Mouse (Mus musculus) limb, embryonic 15.5 days (tissue): ENCODE measurements around the gene Ergic2. TPM values are rescaled to one million over a fixed set of nuclear protein-coding genes. Genes with fewer than 3 reads are reported as not detected.
"Not testable (repeated sequence)": the region's sequence is repeated elsewhere in the genome, so short reads cannot be mapped to it uniquely, and the experiment has no call there.

ENCODE experiments used
- ATAC-seq: fragments of 200-750 bp; cut with Nextera tagmentation; 2 replicates; pipeline ENCODE4 v1.8.0; 2017; ENCODE audit warnings: low read depth, moderate TSS enrichment; ENCODE audit not compliant: insufficient number of reproducible peaks, low FRiP score, low TSS enrichment
- H3K27ac ChIP-seq: fragments of 300-500 bp; sonication (generic); 2 replicates; pipeline ENCODE4 v1.5.1; 2015; ENCODE audit warnings: moderate library complexity, mild to moderate bottlenecking, inconsistent platforms
- H3K27me3 ChIP-seq: fragments of 300-500 bp; sonication (generic); 2 replicates; pipeline ENCODE4 v1.6.1; 2015; ENCODE audit warnings: inconsistent platforms
- H3K36me3 ChIP-seq: fragments of 300-500 bp; sonication (generic); 2 replicates; pipeline ENCODE4 v1.6.1; 2015; ENCODE audit warnings: inconsistent platforms
- H3K4me1 ChIP-seq: fragments of 300-500 bp; sonication (generic); 2 replicates; pipeline ENCODE4 v1.6.1; 2015; ENCODE audit warnings: inconsistent platforms
- H3K4me2 ChIP-seq: fragments of 300-500 bp; sonication (generic); 2 replicates; pipeline ENCODE4 v1.6.1; 2015; ENCODE audit warnings: mild to moderate bottlenecking, inconsistent platforms
- H3K4me3 ChIP-seq: fragments of 300-500 bp; sonication (generic); 2 replicates; pipeline ENCODE4 v1.5.1; 2015; ENCODE audit warnings: mild to moderate bottlenecking, inconsistent platforms
- H3K9ac ChIP-seq: fragments of 300-500 bp; sonication (generic); 2 replicates; pipeline ENCODE4 v1.6.1; 2015; ENCODE audit warnings: inconsistent platforms
- H3K9me3 ChIP-seq: fragments of 300-500 bp; sonication (generic); 2 replicates; pipeline ENCODE4 v1.6.1; 2016; ENCODE audit warnings: inconsistent platforms
- WGBS: fragments of 180-500 bp; shearing (Covaris S2); methylation state at CpG from one replicate; pipeline ENCODE4 v1.1.7; 2015; 5-methylcytosine and 5-hydroxymethylcytosine counted together
- polyA plus RNA-seq: library from polyadenylated mRNA; unstranded; fragments of >200 nt; fragmentation: Nextera tagmentation; extraction: Ambion mirVana; gene quantifications from 2 replicates; pipeline ENCODE4 v1.2.1, GENCODE M21; 2015

Gene Ergic2
- polyA plus RNA-seq, 1 experiment from 2014 or later = 198 TPM

GRCm38 (mm10) chr6:148199729-148200128 lies 12.4 kb downstream of the Ergic2 start:
- H3K27me3 ChIP-seq = no peaks in the 10 kb centered on the region
- H3K27ac ChIP-seq = no peak overlapping the region
- no peaks in the 10 kb centered on the region for H3K9me3 ChIP-seq
- 85% methylated on average over 3 of the region's 3 CpGs for WGBS
- ATAC-seq = no peak
- H3K4me1 ChIP-seq = no peaks in the 10 kb centered on the region
- H3K4me2 ChIP-seq = no peak overlapping the region
- no peak overlapping the region for H3K9ac ChIP-seq
- no peak overlapping the region for H3K4me3 ChIP-seq
- peaks cover 51% of the 10 kb centered on the region for H3K36me3 ChIP-seq

- Histone ChIP-seq H3K4me3 (no peak overlapping the region), H3K4me1 (no peaks in the 10 kb centered on the region), H3K9me3 (no peaks in the 10 kb centered on the region), H3K27me3 (no peaks in the 10 kb centered on the region), H3K4me2 (no peak overlapping the region), H3K27ac (no peak overlapping the region), H3K36me3 (peaks cover 55% of the 10 kb centered on the region), H3K9ac (no peak overlapping the region)
- WGBS = 87% methylated on average over 2 of the region's 2 CpGs
- no peak for ATAC-seq
Measured at GRCm38 (mm10) chr6:148199177-148199576, 13.0 kb downstream of the Ergic2 start.

GRCm38 (mm10) chr6:148193972-148194701 lies 18.0 kb downstream of the Ergic2 start:
- H3K9ac ChIP-seq = no peak overlapping the region
- H3K9me3 ChIP-seq = no peaks in the 10 kb centered on the region
- ATAC-seq = no peak
- 85% methylated on average over 6 of the region's 6 CpGs for WGBS
- H3K4me1 ChIP-seq = no peaks in the 10 kb centered on the region
- H3K27me3 ChIP-seq = no peaks in the 10 kb centered on the region
- H3K36me3 ChIP-seq = peaks cover 47% of the 10 kb centered on the region
- H3K27ac ChIP-seq = no peak overlapping the region
- H3K4me2 ChIP-seq = no peak overlapping the region
- H3K4me3 ChIP-seq = no peak overlapping the region

GRCm38 (mm10) chr6:148185694-148186093 lies 26.5 kb downstream of the Ergic2 start:
- Histone ChIP-seq H3K27ac (no peak overlapping the region), H3K27me3 (no peaks in the 10 kb centered on the region), H3K9me3 (no peaks in the 10 kb centered on the region), H3K36me3 (peaks cover 73% of the 10 kb centered on the region), H3K9ac (no peak overlapping the region), H3K4me3 (no peak overlapping the region), H3K4me1 (no peaks in the 10 kb centered on the region), H3K4me2 (no peak overlapping the region)
- ATAC-seq = no peak
- WGBS = 88% methylated on average over 1 of the region's 1 CpGs

- Histone ChIP-seq H3K27ac (no peak overlapping the region), H3K4me1 (no peaks in the 10 kb centered on the region), H3K9ac (no peak overlapping the region), H3K9me3 (no peaks in the 10 kb centered on the region), H3K27me3 (no peaks in the 10 kb centered on the region), H3K36me3 (no peaks in the 10 kb centered on the region), H3K4me3 (no peak overlapping the region), H3K4me2 (no peak overlapping the region)
- no peak for ATAC-seq
- 73% methylated on average over 3 of the region's 3 CpGs for WGBS
Measured at GRCm38 (mm10) chr6:148172904-148173303, 39.3 kb downstream of the Ergic2 start.

GRCm38 (mm10) chr6:148152305-148152704 lies 59.9 kb downstream of the Ergic2 start:
- H3K27me3 ChIP-seq, H3K9ac ChIP-seq, H3K27ac ChIP-seq, H3K4me3 ChIP-seq, H3K36me3 ChIP-seq, H3K9me3 ChIP-seq, H3K4me2 ChIP-seq, ATAC-seq, H3K4me1 ChIP-seq: not testable (repeated sequence)
- 68% methylated on average over 4 of the region's 4 CpGs for WGBS

- H3K9me3 ChIP-seq = no peaks in the 10 kb centered on the region
- no peak overlapping the region for H3K4me2 ChIP-seq
- no peaks in the 10 kb centered on the region; the same call in 1 of the 2 replicates for H3K27me3 ChIP-seq
- H3K4me3 ChIP-seq = no peak overlapping the region
- H3K4me1 ChIP-seq = no peaks in the 10 kb centered on the region
- H3K9ac ChIP-seq = no peak overlapping the region
- 84% methylated on average over 1 of the region's 1 CpGs for WGBS
- no peaks in the 10 kb centered on the region for H3K36me3 ChIP-seq
- ATAC-seq = no peak
- H3K27ac ChIP-seq = no peak overlapping the region
Measured at GRCm38 (mm10) chr6:148142421-148142820, 69.8 kb downstream of the Ergic2 start.

- no peak overlapping the region for H3K9ac ChIP-seq
Measured at GRCm38 (mm10) chr6:148141874-148142273, 70.3 kb downstream of the Ergic2 start.

GRCm38 (mm10) chr6:148139288-148139995 lies 72.7 kb downstream of the Ergic2 start:
- no peak for ATAC-seq
- H3K9me3 ChIP-seq = no peaks in the 10 kb centered on the region
- H3K4me2 ChIP-seq = no peak overlapping the region
- no peak overlapping the region for H3K4me3 ChIP-seq
- 86% methylated on average over 6 of the region's 6 CpGs for WGBS
- H3K27ac ChIP-seq = no peak overlapping the region
- no peaks in the 10 kb centered on the region; the same call in 1 of the 2 replicates for H3K27me3 ChIP-seq
- no peak overlapping the region for H3K9ac ChIP-seq
- H3K36me3 ChIP-seq = no peaks in the 10 kb centered on the region
- H3K4me1 ChIP-seq = no peaks in the 10 kb centered on the region

More at GRCm38 (mm10) chr6:148141874-148142273, 70.3 kb downstream of the Ergic2 start:
- no peaks in the 10 kb centered on the region; the same call in 1 of the 2 replicates for H3K27me3 ChIP-seq
- ATAC-seq = no peak
- no peak overlapping the region for H3K4me2 ChIP-seq
- H3K36me3 ChIP-seq = no peaks in the 10 kb centered on the region
- H3K9me3 ChIP-seq = no peaks in the 10 kb centered on the region
- no peak overlapping the region for H3K27ac ChIP-seq
- WGBS = 77% methylated on average over 5 of the region's 5 CpGs
- no peak overlapping the region for H3K4me3 ChIP-seq
- no peaks in the 10 kb centered on the region for H3K4me1 ChIP-seq

GRCm38 (mm10) chr6:148135769-148136382 lies 76.3 kb downstream of the Ergic2 start:
- Histone ChIP-seq H3K27me3 (no peaks in the 10 kb centered on the region; the same call in 1 of the 2 replicates), H3K36me3 (no peaks in the 10 kb centered on the region), H3K27ac (no peak overlapping the region), H3K9me3 (no peaks in the 10 kb centered on the region), H3K4me2 (no peak overlapping the region), H3K4me1 (no peaks in the 10 kb centered on the region), H3K9ac (no peak overlapping the region), H3K4me3 (no peak overlapping the region)
- ATAC-seq = no peak
- WGBS = 26% methylated on average over 9 of the region's 9 CpGs

GRCm38 (mm10) chr6:148133536-148133935 lies 78.6 kb downstream of the Ergic2 start:
- Histone ChIP-seq H3K36me3 (no peaks in the 10 kb centered on the region), H3K4me2 (no peak overlapping the region), H3K4me3 (no peak overlapping the region)

GRCm38 (mm10) chr6:148132314-148132713 lies 79.9 kb downstream of the Ergic2 start:
- WGBS = 75% methylated on average over 10 of the region's 10 CpGs

More at GRCm38 (mm10) chr6:148133536-148133935, 78.6 kb downstream of the Ergic2 start:
- no peaks in the 10 kb centered on the region for H3K9me3 ChIP-seq
- H3K27ac ChIP-seq = no peak overlapping the region
- H3K27me3 ChIP-seq = no peaks in the 10 kb centered on the region; the same call in 1 of the 2 replicates
- H3K9ac ChIP-seq = no peak overlapping the region
- no peak for ATAC-seq
- no peaks in the 10 kb centered on the region for H3K4me1 ChIP-seq

More at GRCm38 (mm10) chr6:148132314-148132713, 79.9 kb downstream of the Ergic2 start:
- ATAC-seq = no peak
- no peaks in the 10 kb centered on the region for H3K36me3 ChIP-seq
- no peak overlapping the region for H3K9ac ChIP-seq
- H3K4me1 ChIP-seq = no peaks in the 10 kb centered on the region
- no peak overlapping the region for H3K27ac ChIP-seq
- H3K27me3 ChIP-seq = no peaks in the 10 kb centered on the region
- no peak overlapping the region for H3K4me3 ChIP-seq
- H3K4me2 ChIP-seq = no peak overlapping the region
- H3K9me3 ChIP-seq = no peaks in the 10 kb centered on the region
